Mouse (Mus musculus): ENCODE measurements at regions not wholly inside any gene's neighbourhood (a gene's known extent, or its start where the extent isn't known, plus 50 kb on each side); places are given as distances from the start of the nearest gene placed in this dataset.
A peak's percentile ranks its signal among the peaks of the same experiment; 100 is the strongest.

GRCm38 (mm10) chr5:42636162-42636823 lies 568.5 kb downstream of the Gm16223 start:
- DNase-seq: no peak

GRCm38 (mm10) chr5:42656460-42656859 lies 576.5 kb upstream of the Cpeb2 start:
- DNase-seq: peak; percentile 5

GRCm38 (mm10) chr5:42659994-42660393 lies 573.0 kb upstream of the Cpeb2 start:
- DNase-seq: no peak

GRCm38 (mm10) chr5:42679617-42680016 lies 553.4 kb upstream of the Cpeb2 start:
- no peak for DNase-seq

GRCm38 (mm10) chr5:42685356-42686057 lies 547.5 kb upstream of the Cpeb2 start:
- peak; percentile 86 for DNase-seq

- no peak for DNase-seq
These were observed 545.8 kb upstream of the Cpeb2 start for GRCm38 (mm10) chr5:42687176-42687575.

All from adrenal gland, adult 2 months (tissue).